Mouse (Mus musculus): Measurements from ENCODE around the gene Eps15. TPM values are rescaled to one million over a fixed set of nuclear protein-coding genes. Genes with fewer than 3 reads are reported as not detected.

The Eps15 gene
- polyA plus RNA-seq, 1 experiment = 54.0 TPM

GRCm38 (mm10) chr4:109341222-109341621 lies 61.2 kb downstream of the Eps15 start:
- no peaks in the 10 kb centered on the region; the same call in 1 of the 2 replicates for H3K4me1 ChIP-seq (ENCODE audit: control insufficient read depth, insufficient read depth, low read length)
- H3K27ac ChIP-seq (ENCODE audit: control insufficient read depth, insufficient read depth, low read depth, low read length, poor library complexity) = no peak overlapping the region
- H3K4me3 ChIP-seq (replicated peaks; ENCODE audit: control insufficient read depth, low read depth, low read length) = no peak overlapping the region
- WGBS = 72% methylated on average over 1 of the region's 1 CpGs
- no peak for TF ChIP-seq POLR2A (IDR thresholded peaks at IDR 0.05; ENCODE audit: borderline replicate concordance, control insufficient read depth, low read depth, low read length)
- no peak for TF ChIP-seq CTCF (IDR thresholded peaks at IDR 0.05; ENCODE audit: control insufficient read depth, insufficient read depth, low read length)

GRCm38 (mm10) chr4:109342783-109343485 lies 62.9 kb downstream of the Eps15 start:
- H3K27ac ChIP-seq (ENCODE audit: control insufficient read depth, insufficient read depth, low read depth, low read length, poor library complexity) = no peak overlapping the region
- TF ChIP-seq CTCF (IDR thresholded peaks at IDR 0.05; ENCODE audit: control insufficient read depth, insufficient read depth, low read length) (no peak), POLR2A (IDR thresholded peaks at IDR 0.05; ENCODE audit: borderline replicate concordance, control insufficient read depth, low read depth, low read length) (no peak)
- 68% methylated on average over 4 of the region's 4 CpGs for WGBS
- no peaks in the 10 kb centered on the region for H3K4me1 ChIP-seq (ENCODE audit: control insufficient read depth, insufficient read depth, low read length)
- H3K4me3 ChIP-seq (replicated peaks; ENCODE audit: control insufficient read depth, low read depth, low read length) = no peak overlapping the region

GRCm38 (mm10) chr4:109343909-109344308 lies 63.8 kb downstream of the Eps15 start:
- 83% methylated on average over 5 of the region's 5 CpGs for WGBS
- H3K27ac ChIP-seq (ENCODE audit: control insufficient read depth, insufficient read depth, low read depth, low read length, poor library complexity) = no peak overlapping the region
- TF ChIP-seq CTCF (IDR thresholded peaks at IDR 0.05; ENCODE audit: control insufficient read depth, insufficient read depth, low read length) (no peak), POLR2A (IDR thresholded peaks at IDR 0.05; ENCODE audit: borderline replicate concordance, control insufficient read depth, low read depth, low read length) (no peak)
- no peaks in the 10 kb centered on the region for H3K4me1 ChIP-seq (ENCODE audit: control insufficient read depth, insufficient read depth, low read length)
- H3K4me3 ChIP-seq (replicated peaks; ENCODE audit: control insufficient read depth, low read depth, low read length) = no peak overlapping the region

GRCm38 (mm10) chr4:109378107-109378506 lies 98.0 kb downstream of the Eps15 start:
- TF ChIP-seq CTCF (IDR thresholded peaks at IDR 0.05; ENCODE audit: control insufficient read depth, insufficient read depth, low read length) = no peak
- no peak for TF ChIP-seq POLR2A (IDR thresholded peaks at IDR 0.05; ENCODE audit: borderline replicate concordance, control insufficient read depth, low read depth, low read length)
- Histone ChIP-seq H3K4me3 (replicated peaks; ENCODE audit: control insufficient read depth, low read depth, low read length) (no peak overlapping the region), H3K27ac (ENCODE audit: control insufficient read depth, insufficient read depth, low read depth, low read length, poor library complexity) (no peak overlapping the region), H3K4me1 (ENCODE audit: control insufficient read depth, insufficient read depth, low read length) (no peaks in the 10 kb centered on the region; the same call in 1 of the 2 replicates)
- 92% methylated on average over 1 of the region's 1 CpGs for WGBS

DNA sequence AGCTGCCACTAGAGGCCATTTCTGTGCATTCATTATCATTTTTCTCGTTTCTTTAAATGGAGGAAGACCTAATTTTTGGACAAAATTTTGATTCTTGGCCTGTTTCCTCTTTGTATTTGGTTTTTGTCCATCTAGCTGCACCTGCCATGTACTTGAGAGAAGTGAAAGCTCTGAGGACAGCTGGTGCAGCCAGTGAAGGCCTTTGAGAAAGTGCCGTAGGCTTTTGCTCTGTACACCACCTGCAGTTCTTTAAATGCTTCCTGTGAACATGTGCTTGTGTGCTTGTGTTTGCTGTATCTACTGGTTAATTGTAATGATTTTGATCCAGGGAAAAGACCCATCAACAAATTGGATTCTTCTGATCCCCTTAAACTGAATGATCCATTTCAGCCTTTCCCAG lies 102.4 kb downstream of the Eps15 start:
- no peak overlapping the region for H3K4me3 ChIP-seq (replicated peaks; ENCODE audit: control insufficient read depth, low read depth, low read length)
- H3K27ac ChIP-seq (ENCODE audit: control insufficient read depth, insufficient read depth, low read depth, low read length, poor library complexity) = no peak overlapping the region
- WGBS = 66% methylated on average over 2 of the region's 2 CpGs
- no peaks in the 10 kb centered on the region; the same call in 1 of the 2 replicates for H3K4me1 ChIP-seq (ENCODE audit: control insufficient read depth, insufficient read depth, low read length)
- TF ChIP-seq CTCF (IDR thresholded peaks at IDR 0.05; ENCODE audit: control insufficient read depth, insufficient read depth, low read length) (no peak), POLR2A (IDR thresholded peaks at IDR 0.05; ENCODE audit: borderline replicate concordance, control insufficient read depth, low read depth, low read length) (no peak)

GRCm38 (mm10) chr4:109385599-109385998 lies 105.5 kb downstream of the Eps15 start:
- no peak overlapping the region for H3K4me3 ChIP-seq (replicated peaks; ENCODE audit: control insufficient read depth, low read depth, low read length)
- no peaks in the 10 kb centered on the region; the same call in 1 of the 2 replicates for H3K4me1 ChIP-seq (ENCODE audit: control insufficient read depth, insufficient read depth, low read length)
- TF ChIP-seq POLR2A (IDR thresholded peaks at IDR 0.05; ENCODE audit: borderline replicate concordance, control insufficient read depth, low read depth, low read length) (no peak), CTCF (IDR thresholded peaks at IDR 0.05; ENCODE audit: control insufficient read depth, insufficient read depth, low read length) (no peak)
- 93% methylated on average over 4 of the region's 4 CpGs for WGBS
- no peak overlapping the region for H3K27ac ChIP-seq (ENCODE audit: control insufficient read depth, insufficient read depth, low read depth, low read length, poor library complexity)

GRCm38 (mm10) chr4:109393229-109393779 lies 113.2 kb downstream of the Eps15 start:
- TF ChIP-seq CTCF (IDR thresholded peaks at IDR 0.05; ENCODE audit: control insufficient read depth, insufficient read depth, low read length) (no peak), POLR2A (IDR thresholded peaks at IDR 0.05; ENCODE audit: borderline replicate concordance, control insufficient read depth, low read depth, low read length) (no peak)
- no peak overlapping the region for H3K4me3 ChIP-seq (replicated peaks; ENCODE audit: control insufficient read depth, low read depth, low read length)
- no peak overlapping the region for H3K27ac ChIP-seq (ENCODE audit: control insufficient read depth, insufficient read depth, low read depth, low read length, poor library complexity)
- H3K4me1 ChIP-seq (ENCODE audit: control insufficient read depth, insufficient read depth, low read length) = peaks cover 5% of the 10 kb centered on the region
- WGBS = 20% methylated on average over 6 of the region's 6 CpGs

DNA sequence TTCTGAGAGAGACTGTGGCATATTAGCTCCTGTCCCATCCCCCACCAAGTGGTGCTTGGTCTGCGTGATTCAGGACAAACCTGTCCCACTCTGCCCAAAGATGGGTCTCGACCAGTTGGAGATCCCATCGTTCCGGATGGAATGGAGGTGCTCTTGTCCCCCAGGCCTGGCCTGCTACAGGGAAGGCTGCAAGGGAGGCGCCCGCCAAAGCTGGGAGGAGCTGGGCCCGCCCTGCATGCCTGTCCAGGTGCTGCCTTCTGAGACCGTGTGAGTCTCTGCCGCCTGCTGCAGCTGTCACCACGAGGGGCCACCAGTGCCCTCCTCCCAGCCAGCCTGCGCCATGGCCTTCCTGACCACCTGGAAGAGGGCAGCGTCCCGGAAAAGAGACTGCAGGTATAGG lies 113.8 kb downstream of the Eps15 start:
- H3K4me3 ChIP-seq (replicated peaks; ENCODE audit: control insufficient read depth, low read depth, low read length) = peak overlapping the region; percentile 23

More for the DNA sequence above, 113.8 kb downstream of the Eps15 start:
- WGBS = 8% methylated on average over 13 of the region's 13 CpGs
- Histone ChIP-seq H3K27ac (ENCODE audit: control insufficient read depth, insufficient read depth, low read depth, low read length, poor library complexity) (no peak overlapping the region; the same call in 1 of the 2 replicates), H3K4me1 (ENCODE audit: control insufficient read depth, insufficient read depth, low read length) (peaks cover 5% of the 10 kb centered on the region)
- TF ChIP-seq CTCF (IDR thresholded peaks at IDR 0.05; ENCODE audit: control insufficient read depth, insufficient read depth, low read length) (no peak), POLR2A (IDR thresholded peaks at IDR 0.05; ENCODE audit: borderline replicate concordance, control insufficient read depth, low read depth, low read length) (no peak; the same call in 1 of the 2 replicates)

Measured in bone marrow, adult 2 months (tissue).